Mouse (Mus musculus) lung, postnatal 10 days (tissue): ENCODE measurements around the gene Mkrn2os.
"Not testable (repeated sequence)": the region's sequence is repeated elsewhere in the genome, so short reads cannot be mapped to it uniquely, and the experiment has no call there.

Experiments used
- DNase-seq: peaks from one replicate; pipeline ENCODE4 v3.0.0; 2021

The Mkrn2os gene

DNA sequence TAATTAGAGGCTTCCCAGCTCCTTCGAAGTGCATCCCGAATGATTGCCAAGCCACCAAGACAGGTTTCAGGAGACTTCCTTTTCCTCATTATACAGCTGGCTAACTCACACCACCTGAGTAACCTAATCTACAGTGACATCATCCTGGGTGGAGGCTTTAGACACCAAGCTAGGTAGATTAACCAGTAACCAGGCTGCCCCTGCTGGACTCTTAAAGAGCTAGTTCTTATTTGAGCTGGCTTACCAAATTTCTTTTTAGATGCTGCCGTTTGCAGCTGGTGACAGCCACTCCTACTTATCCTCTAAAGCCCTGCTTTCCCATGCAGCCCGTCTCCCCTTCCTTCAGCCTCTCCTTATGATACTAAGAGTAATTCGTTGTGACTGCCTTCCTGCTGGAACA, at the start of gene Mkrn2os:
Gene Mkrn2os (minus strand): TSS at position 119 of the 400 bp plus-strand sequence.
- DNase-seq, result no peak

GRCm38 (mm10) chr6:115638188-115638587, 45.8 kb upstream of the Mkrn2os start:
- DNase-seq, result not testable (repeated sequence)

GRCm38 (mm10) chr6:115634015-115634414, 41.6 kb upstream of the Mkrn2os start:
- no peak for DNase-seq

- no peak for DNase-seq
Observed at GRCm38 (mm10) chr6:115631056-115631795, 38.9 kb upstream of the Mkrn2os start.

DNA sequence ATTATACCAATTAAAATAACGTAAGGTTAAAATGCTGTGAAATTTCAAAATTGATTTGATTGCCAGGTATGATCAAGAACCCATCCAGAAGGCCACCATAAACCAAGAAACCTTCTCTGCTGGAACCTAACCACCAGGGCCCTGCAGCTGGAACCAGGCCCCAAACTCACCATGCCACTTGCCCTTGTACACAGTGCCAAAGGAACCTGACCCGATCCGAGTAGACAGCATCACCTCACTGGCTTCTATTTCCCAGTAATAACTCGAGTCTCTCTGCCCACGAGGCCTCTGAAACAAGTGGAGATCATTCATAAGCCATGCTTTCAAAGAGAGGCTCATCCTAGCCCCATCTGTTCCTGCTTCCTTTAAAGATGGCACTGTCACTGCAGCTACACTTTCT, 33.7 kb upstream of the Mkrn2os start:
- no peak for DNase-seq

DNA sequence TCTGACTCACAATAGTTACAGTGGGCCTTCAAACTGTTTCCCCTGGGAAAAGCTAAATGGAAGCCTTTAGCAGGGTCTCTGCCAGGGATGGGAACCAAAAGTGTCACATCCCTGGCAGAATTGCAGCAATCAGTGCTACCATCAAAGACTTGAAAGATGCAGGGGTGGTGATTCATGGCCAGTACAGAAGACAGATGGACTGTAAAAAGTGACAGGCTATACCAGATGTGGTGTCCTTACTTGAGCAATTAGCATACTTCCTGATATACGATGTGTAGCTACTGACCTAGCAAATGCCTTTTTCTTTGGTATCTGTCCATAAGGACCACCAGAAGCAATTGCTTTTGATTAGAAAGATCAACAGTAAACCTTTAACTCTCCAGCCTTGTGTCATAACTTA, 28.6 kb upstream of the Mkrn2os start:
- DNase-seq, result no peak

GRCm38 (mm10) chr6:115619818-115620217, 27.4 kb upstream of the Mkrn2os start:
- peak; percentile 6 for DNase-seq

DNA sequence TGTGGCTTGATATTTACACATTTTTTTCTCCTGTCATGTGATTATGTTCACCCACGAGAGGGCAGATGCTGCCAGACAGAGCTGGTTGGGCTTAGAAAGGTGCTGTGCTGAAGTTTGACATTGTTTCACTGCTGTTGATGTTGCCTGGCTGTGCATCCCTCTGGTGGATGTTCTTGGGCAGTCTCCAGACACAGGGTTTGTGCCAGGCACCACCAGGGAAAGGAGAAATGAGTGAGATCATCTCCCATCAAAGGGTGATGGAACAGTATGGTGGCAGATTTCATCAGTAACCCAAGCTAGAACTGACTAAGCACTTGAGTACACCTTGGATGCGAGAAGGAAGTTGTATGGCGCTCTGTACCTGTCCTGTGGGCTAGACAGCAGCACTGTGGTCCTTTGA, 23.6 kb upstream of the Mkrn2os start:
- DNase-seq, result peak; percentile 9

DNA sequence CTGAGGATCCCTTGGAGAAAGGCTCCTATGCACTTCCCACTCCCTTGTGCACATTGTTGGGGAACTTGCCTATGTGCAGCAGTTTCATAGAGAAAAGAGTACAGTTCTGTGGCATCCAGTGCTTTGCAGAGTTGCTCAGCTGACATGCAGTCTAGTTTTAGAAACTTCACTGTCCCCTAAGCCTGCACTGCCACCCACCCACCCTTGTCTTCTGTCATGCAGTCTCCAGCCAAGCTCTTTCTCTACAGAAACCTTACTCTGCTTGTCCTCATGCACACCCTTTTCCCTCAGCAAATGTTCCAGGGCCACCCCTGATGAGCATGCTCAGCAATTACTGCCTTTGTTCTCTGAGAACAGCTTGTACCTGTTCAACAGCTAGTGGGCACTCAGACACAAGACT, 21.4 kb upstream of the Mkrn2os start:
- no peak for DNase-seq

DNA sequence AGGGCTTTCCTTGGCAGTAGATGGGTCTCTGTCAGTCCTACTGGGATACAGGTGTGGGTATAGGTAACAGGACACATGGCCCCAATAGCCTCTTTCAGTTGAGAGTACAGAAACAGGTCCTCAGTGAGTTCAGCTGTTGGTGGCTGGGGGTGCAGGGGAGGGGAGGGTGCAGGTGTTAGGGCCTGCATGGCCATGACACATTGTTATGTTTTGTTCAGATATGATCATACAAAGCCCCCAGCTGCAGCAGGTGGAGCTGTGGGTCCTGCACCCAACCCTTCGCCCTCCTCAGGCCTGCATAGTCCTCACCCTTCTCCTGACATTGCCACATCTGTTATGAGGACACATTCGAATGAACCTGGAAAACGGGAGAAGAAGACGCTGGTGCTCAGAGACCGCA, 17.9 kb upstream of the Mkrn2os start:
- no peak for DNase-seq

GRCm38 (mm10) chr6:115609121-115609520, 16.7 kb upstream of the Mkrn2os start:
- peak; percentile 24 for DNase-seq

DNA sequence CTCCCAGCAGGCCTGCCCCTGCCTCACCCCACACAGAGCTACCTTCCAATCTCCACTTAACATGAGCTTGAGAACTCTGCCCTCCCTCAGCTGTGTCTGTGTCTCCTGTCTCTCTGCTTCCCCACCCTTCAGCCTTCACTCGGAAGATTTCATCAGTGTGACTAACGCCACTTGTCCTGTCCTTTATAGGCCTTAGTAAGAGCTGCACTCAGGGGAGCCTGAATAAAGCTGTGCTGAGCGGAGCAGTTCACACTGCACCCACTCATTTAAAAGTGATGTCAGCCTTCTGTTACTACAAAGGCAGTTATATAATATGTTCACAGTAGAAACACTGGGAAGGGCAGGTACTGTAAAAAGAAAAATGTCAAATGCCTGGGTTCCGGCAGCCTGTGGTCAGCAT, 15.1 kb upstream of the Mkrn2os start:
- no peak for DNase-seq

- no peak for DNase-seq
Observed at GRCm38 (mm10) chr6:115606461-115606860, 14.1 kb upstream of the Mkrn2os start.

DNA sequence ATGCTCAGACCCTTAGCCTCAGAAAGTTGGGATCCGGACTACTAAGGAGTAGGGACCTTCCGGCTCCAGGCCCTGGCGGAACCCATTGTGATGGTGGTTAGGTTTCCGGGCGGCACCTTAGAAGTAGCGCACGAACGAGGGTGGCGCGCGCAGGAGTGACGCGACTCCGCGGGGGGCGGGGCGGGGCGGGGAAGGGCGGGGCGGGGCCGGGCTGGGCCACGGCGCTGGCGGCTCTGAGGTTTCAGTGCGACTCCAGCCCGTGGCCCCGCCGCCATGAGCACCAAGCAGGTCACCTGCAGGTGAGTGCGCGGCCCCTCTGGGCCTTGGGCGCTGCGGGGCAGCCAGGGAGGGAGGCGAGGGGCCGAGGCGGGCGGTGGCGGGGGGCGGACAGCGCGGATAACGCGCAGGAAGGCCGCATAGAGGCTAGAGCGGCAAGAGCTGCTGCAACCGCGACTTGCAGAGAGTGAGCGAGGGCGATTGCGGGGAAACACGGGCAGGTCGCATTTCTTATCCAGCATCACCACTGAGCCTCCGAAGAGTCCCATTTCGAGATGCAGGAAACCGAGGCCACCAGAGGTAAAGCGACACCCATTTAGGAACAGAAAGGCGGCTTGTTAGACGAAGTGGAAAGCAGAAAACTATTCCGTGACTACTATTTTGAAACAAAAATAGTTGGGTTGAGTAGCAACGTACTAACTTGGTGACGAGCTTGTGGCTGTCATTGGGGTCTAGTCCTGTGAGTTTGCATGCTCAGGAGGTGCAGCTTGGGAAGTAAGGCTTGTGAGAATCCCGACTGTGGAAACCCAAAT, 9.5 kb upstream of the Mkrn2os start, which contains the start of gene Mkrn2:
Gene Mkrn2 (plus strand): TSS at position 188 of the 809 bp plus-strand sequence.
- peak; percentile 91 for DNase-seq

DNA sequence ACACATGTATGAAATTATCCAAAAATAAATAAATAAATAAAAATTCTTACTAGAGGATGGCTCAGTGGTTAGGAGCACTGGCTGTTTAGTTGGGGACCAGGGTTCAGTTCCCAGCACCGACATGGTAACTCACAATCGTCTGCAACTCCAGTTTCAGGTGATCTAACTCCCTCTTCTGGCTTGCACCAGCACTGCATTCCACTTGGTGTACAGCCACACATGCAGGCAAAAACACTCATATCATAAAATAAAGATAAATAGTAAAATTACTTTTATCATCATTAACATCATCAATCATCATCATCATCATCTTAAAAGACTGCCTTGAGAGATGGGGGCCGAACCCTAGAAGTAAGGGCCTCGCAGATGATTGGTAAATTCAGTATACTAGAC, 8.9 kb upstream of the Mkrn2os start:
- peak; percentile 24 for DNase-seq

- no peak for DNase-seq
Observed at GRCm38 (mm10) chr6:115595667-115596066, 3.3 kb upstream of the Mkrn2os start.

GRCm38 (mm10) chr6:115594463-115594862, 2.1 kb upstream of the Mkrn2os start:
- no peak for DNase-seq

GRCm38 (mm10) chr6:115593252-115593651, 876 bp upstream of the Mkrn2os start:
- DNase-seq, result no peak

GRCm38 (mm10) chr6:115591692-115592359, 550 bp downstream of the Mkrn2os start:
- no peak for DNase-seq

GRCm38 (mm10) chr6:115586321-115586720, 6.1 kb downstream of the Mkrn2os start:
- DNase-seq, result no peak

DNA sequence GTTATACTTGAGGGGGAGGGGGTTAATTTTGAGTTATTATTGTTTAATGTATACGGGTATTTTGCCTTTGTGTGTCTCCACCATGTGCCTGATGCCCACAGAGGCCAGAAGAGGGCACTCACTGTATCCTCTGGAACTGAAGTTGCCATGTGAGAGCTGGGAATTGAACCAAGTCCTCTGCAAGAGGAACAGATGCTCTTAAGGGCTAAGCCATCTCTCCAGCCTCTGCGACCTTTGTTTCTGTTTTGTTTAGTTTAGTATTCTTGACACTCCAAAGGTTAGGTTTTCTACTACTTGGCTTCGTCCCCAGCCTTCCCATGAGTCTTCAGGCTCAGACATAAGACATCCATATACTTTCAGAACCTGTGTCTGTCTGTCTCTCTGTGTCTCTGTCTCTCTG, 8.2 kb downstream of the Mkrn2os start:
- no peak for DNase-seq

GRCm38 (mm10) chr6:115583430-115584125, 8.8 kb downstream of the Mkrn2os start:
- no peak for DNase-seq
